Mouse (Mus musculus): Measurements from ENCODE around the gene D10Wsu102e. TPM values are rescaled to one million over a fixed set of nuclear protein-coding genes. Genes with fewer than 3 reads are reported as not detected.

The D10Wsu102e gene
- 1 to 10 TPM; 2.8 to 4.0 (median 3.4) TPM for total RNA-seq (2022)

DNA sequence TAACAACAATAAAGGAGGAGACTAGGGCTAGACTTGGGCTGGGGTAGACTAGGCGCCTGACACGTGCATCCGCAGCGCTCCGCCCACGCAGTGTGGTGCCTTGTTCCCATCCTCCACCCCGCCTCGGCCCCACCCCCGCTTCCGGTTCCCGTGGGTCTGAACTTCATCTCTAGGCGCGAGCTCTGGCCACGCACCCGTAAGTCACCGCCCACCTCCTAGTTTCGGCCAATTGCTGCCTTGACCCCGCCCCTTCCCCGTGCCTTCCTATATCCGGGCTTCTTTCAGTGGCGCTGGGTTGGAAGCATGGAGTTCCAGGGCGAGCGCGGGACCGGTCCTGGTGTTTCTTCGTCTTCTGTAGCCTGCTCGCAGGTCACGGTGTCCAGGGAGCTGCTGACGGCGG, at the start of gene D10Wsu102e:
D10Wsu102e (plus strand) TSS at position 266 of the 400 bp plus-strand sequence.
- DNase-seq (ENCODE audit: low spot score in 2 of 2) = peak; percentile 88 to 98

- no peak for DNase-seq (ENCODE audit: low spot score in 2 of 2)
Measured at GRCm38 (mm10) chr10:83310356-83310755, 49.7 kb upstream of the D10Wsu102e start.

GRCm38 (mm10) chr10:83313033-83313432, 47.0 kb upstream of the D10Wsu102e start:
- DNase-seq (ENCODE audit: low spot score in 2 of 2) = no peak

DNA sequence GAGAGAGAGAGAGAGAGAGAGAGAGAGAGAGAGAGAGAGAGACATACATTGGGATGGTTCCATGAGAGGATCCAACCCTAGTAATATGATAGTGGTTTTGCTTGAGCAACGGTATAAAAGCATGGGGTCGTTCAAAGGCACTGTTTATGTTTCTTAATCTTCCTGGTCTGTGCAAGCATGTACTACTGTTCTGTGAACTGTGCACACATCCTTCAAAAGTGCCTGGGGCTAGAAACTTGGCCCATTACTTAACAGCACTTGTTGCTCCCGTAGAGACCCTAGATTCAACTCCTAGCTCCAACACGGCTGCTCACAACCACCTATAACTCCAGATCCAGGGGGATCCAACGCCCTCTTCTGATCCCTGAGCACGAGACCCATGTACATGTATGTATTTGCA, 39.6 kb upstream of the D10Wsu102e start:
- no peak for DNase-seq (ENCODE audit: low spot score in 2 of 2)

DNA sequence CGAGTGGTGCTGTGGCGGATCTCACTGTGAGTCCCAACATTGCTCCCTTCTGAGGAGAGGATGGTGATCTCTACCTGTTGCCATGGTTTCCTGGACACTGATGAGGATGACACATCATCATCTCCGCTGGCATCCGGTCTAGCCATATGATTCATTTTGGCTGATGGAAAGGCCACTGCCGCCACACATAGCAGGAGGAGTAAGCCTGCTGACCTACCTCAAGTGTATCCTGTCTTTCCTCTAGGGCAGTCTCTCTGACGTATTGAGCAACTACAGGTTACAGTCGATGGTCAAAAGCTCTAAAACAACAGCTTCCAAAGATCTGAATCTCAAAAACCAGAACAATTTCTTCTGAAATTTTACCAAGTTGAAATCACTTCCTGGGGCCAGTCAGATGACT, 39.2 kb upstream of the D10Wsu102e start:
- no peak for DNase-seq (ENCODE audit: low spot score in 2 of 2)

GRCm38 (mm10) chr10:83321528-83321927, 38.5 kb upstream of the D10Wsu102e start:
- no peak for DNase-seq (ENCODE audit: low spot score in 2 of 2)

- no peak for DNase-seq (ENCODE audit: low spot score in 2 of 2)
Measured at GRCm38 (mm10) chr10:83322551-83323100, 37.4 kb upstream of the D10Wsu102e start.

DNA sequence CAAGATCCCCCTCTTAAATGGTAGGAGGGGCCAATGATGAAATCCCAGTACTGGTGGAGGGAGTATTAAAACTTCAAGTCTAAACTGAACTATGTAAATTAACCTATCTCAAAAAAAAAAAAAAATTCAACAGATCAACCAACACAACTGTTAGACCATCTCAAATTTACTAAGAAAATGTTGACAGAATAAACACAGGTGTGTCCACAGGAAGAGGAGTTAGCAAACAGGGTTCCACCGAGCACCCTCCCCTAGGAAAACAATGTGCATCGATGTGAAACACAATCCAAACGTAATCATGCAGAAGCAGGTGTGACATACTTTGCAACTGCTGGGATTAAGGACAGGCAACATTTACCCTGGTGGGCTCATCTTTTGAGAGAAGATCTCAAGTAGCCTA, 35.1 kb upstream of the D10Wsu102e start:
- DNase-seq (ENCODE audit: low spot score in 2 of 2) = no peak

DNA sequence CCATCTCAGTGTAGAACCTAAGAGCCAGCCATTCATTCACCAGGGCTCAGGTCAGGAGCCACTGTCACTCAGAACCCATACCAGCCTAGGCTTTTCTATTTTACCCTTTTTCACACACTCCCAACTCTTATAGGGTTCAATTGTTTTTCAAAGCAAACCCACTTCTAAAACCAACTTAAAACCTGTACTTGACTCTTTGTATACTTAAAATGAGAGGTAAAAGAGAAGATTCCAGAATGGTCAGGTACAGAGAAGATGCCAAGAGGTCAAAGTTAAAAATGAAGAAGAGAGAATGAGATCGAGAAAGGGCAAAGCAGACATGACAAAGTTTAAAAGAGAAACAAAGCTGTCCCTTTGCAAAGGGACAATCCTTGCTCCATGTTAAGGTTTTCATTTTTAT, 34.1 kb upstream of the D10Wsu102e start:
- no peak for DNase-seq (ENCODE audit: low spot score in 2 of 2)

- no peak for DNase-seq (ENCODE audit: low spot score in 2 of 2)
Measured at GRCm38 (mm10) chr10:83326648-83327285, 33.3 kb upstream of the D10Wsu102e start.

- no peak for DNase-seq (ENCODE audit: low spot score in 2 of 2)
Measured at GRCm38 (mm10) chr10:83328791-83329190, 31.2 kb upstream of the D10Wsu102e start.

- no peak for DNase-seq (ENCODE audit: low spot score in 2 of 2)
Measured at GRCm38 (mm10) chr10:83330336-83330735, 29.7 kb upstream of the D10Wsu102e start.

- DNase-seq (ENCODE audit: low spot score in 2 of 2) = no peak
Measured at GRCm38 (mm10) chr10:83331811-83332210, 28.2 kb upstream of the D10Wsu102e start.

DNA sequence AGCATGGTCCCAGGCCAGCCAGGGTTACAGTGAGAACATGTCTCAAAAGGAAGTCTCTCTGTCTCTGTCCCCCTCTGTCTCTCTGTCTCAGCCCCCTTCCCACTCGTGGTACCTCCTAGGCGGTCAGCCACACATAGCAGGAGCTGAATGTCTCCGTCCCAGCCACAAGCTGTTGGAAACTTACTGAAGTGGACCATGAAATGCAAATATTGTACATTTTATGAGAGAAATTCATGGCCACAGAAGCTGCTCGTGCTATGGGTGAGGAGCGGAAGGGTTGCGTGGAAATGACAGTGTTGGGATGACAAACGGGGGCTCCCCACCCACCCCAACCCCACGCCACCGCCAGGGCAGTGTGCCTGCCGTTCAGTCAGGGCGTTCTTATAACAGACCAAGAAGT, 27.4 kb upstream of the D10Wsu102e start:
- DNase-seq (ENCODE audit: low spot score in 2 of 2) = no peak

DNA sequence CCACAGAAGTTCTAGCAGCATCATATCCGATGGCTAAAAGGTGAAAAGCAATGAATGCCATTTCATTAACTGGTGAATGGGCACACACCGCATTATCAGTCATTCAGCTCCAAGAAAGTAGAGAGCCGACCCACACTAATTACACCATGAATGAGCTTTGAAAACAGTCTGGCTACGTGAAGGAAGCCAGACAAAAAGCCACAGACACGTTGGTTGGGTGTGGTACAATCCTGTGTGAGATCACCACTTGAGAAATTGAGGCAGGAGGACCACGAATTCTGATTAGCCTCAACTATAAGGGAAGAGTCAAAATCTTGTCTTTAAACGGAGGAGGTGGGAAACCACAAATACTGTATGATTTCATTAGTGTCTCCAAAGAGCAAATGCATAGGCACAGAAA, 23.7 kb upstream of the D10Wsu102e start:
- DNase-seq (ENCODE audit: low spot score in 2 of 2) = no peak

DNA sequence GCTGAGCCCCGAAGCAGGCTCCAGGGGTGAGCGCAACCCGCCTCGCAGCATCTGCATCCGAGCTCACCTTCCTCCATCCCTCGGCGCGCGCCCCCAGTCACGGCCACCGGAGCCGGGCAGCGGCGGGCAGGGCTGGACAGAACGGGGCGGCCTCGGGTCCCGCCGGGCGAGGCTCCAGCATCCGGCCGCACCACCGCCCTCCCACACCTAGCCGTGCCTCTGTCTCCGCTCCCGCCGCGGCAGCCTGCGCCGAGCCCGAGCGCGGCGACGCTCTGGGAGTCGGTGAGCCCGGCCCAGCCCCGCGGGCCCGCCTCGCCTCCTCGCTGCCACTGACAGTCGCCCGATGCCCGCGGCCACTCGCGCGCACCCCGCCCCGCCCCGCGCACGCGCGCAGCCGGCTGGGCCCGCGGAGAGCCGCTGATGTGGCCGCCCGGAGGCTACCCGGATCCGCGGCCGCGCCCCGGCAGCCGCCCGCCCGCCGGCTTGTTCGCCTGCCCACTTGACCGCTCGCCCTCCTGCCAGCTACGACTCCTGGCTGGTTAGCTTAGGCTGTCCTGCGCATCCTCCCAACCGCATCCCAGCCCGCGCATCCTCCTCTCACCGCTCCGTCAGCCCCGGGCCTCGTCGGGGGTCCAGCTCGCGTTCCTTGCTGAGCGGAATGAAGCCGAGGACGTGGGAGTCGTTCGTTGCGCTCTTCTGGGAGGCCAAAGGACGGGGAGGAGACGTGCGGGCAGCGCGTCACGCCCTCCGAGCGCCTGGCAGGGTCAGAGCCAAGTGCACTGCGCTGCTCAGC, 22.7 kb upstream of the D10Wsu102e start, which contains the start of gene Slc41a2:
Slc41a2 (minus strand) TSS at position 724 of the 793 bp plus-strand sequence.
- DNase-seq (ENCODE audit: low spot score in 2 of 2) = peak; percentile 37 to 60

DNA sequence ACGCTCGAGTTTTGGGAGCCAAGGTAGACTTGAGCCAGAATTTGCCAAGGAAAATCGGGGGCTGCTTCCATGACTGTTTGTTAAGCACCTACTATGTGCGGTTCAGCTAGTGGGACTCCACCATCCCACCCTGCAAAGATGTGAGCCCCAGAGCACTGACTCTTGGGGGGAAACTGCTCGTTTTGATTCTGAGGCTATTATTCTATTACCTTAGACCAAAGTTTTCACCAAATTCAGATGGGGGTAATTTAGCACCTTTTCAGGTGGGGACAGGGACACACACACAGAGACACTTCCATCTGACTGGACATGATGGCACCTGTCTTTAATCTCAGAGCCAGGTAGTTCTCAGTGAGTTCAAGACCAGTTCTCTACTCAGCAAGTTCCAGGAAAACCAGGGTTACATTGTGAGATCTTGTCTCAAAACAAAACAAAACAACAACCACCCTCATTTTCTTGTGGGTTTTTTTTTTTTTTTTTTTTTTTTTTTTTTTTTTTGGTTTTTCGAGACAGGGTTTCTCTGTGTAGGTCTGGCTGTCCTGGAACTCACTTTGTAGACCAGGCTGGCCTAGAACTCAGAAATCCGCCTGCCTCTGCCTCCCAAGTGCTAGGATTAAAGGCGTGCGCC, 21.9 kb upstream of the D10Wsu102e start:
- no peak for DNase-seq (ENCODE audit: low spot score in 2 of 2)

GRCm38 (mm10) chr10:83341226-83341625, 18.8 kb upstream of the D10Wsu102e start:
- no peak for DNase-seq (ENCODE audit: low spot score in 2 of 2)

- DNase-seq (ENCODE audit: low spot score in 2 of 2) = no peak
Measured at GRCm38 (mm10) chr10:83343171-83343570, 16.9 kb upstream of the D10Wsu102e start.

GRCm38 (mm10) chr10:83343828-83344685, 16.0 kb upstream of the D10Wsu102e start:
- DNase-seq (ENCODE audit: low spot score in 2 of 2) = no peak
